Mouse (Mus musculus) embryonic facial prominence, embryonic 15.5 days (tissue): ENCODE results near the gene Hmgn2. TPM values are rescaled to one million over a fixed set of nuclear protein-coding genes. Genes with fewer than 3 reads are reported as not detected.

Experiments used
- polyA plus RNA-seq: library from polyadenylated mRNA; unstranded; fragments of >200 nt; fragmentation: Nextera tagmentation; extraction: Ambion mirVana; gene quantifications from 2 replicates; pipeline ENCODE4 v1.2.1, GENCODE M21; 2015

Hmgn2 gene
- polyA plus RNA-seq, 1 experiment from 2014 or later, result 1,961 TPM

Other genes starting within 250 kb of the Hmgn2 start
- 26.8 and 29.2 TPM in 2 replicates for gene Arid1a, start 211.9 kb downstream of the Hmgn2 start, polyA plus RNA-seq
- 37.3 and 38.5 TPM in 2 replicates for gene Rps6ka1, start 80.9 kb downstream of the Hmgn2 start, polyA plus RNA-seq
- 44.2 and 44.5 TPM in 2 replicates for gene Dhdds, start 32.3 kb upstream of the Hmgn2 start, polyA plus RNA-seq
- not detected in 2 replicates for gene Lin28a, start 50.2 kb upstream of the Hmgn2 start, polyA plus RNA-seq
- not detected in 2 replicates for gene Zfp683, start 85.2 kb upstream of the Hmgn2 start, polyA plus RNA-seq
- gene Crybg2, start 92.2 kb upstream of the Hmgn2 start, polyA plus RNA-seq, result 12.4 and 16.7 TPM in 2 replicates
- 17.1 and 17.9 TPM in 2 replicates for gene Cd52, start 126.4 kb upstream of the Hmgn2 start, polyA plus RNA-seq
- 16.9 and 23.7 TPM in 2 replicates for gene Ubxn11, start 133.9 kb upstream of the Hmgn2 start, polyA plus RNA-seq
- gene Sh3bgrl3, start 160.1 kb upstream of the Hmgn2 start, polyA plus RNA-seq, result 470 and 490 TPM in 2 replicates
- 37.4 and 41.8 TPM in 2 replicates for gene Cep85, start 218.5 kb upstream of the Hmgn2 start, polyA plus RNA-seq
- gene Gm7534, start 234.4 kb upstream of the Hmgn2 start, polyA plus RNA-seq, result 0.07 and 0.20 TPM in 2 replicates